Mouse (Mus musculus): Measurements from ENCODE around the gene Ilkap. TPM values are rescaled to one million over a fixed set of nuclear protein-coding genes. Genes with fewer than 3 reads are reported as not detected.

Gene Ilkap
- total and polyA plus RNA-seq, 3 experiments = 36.6 to 49.0 (median 47.3) TPM

- Histone ChIP-seq H3K4me3 (no peak overlapping the region), H3K36me3 (ENCODE audit: control insufficient read depth, insufficient read depth, low read length) (no peaks in the 10 kb centered on the region), H3K27me3 (ENCODE audit: control insufficient read depth, insufficient read depth, low read length) (no peaks in the 10 kb centered on the region), H3K4me1 (ENCODE audit: control insufficient read depth, insufficient read depth, low read length) (no peaks in the 10 kb centered on the region), H3K79me2 (replicated peaks; ENCODE audit: control insufficient read depth, insufficient read depth, low read length) (no peaks in the 10 kb centered on the region), H3K27ac (no peak overlapping the region), H3K9ac (ENCODE audit: low read depth, low read length) (no peak overlapping the region)
- intact Hi-C loops (cut with DNase I) = no loop called here
- TF ChIP-seq CTCF (IDR thresholded peaks at IDR 0.05) (no peak), POLR2A (IDR thresholded peaks at IDR 0.05; ENCODE audit: insufficient read depth, low read depth, low read length) (no peak), EP300 (IDR thresholded peaks at IDR 0.05; ENCODE audit: insufficient read depth, low read depth, low read length) (no peak)
- DNase-seq = peak in 1 of 2 experiments; percentile 41
- 53% methylated on average over 23 of the region's 23 CpGs for WGBS
Observed at GRCm38 (mm10) chr1:91405406-91406169, 7.0 kb upstream of the Ilkap start.

GRCm38 (mm10) chr1:91404976-91405375 is 6.4 kb upstream of the Ilkap start:
- no peaks in the 10 kb centered on the region for H3K36me3 ChIP-seq (ENCODE audit: control insufficient read depth, insufficient read depth, low read length)
- intact Hi-C loops (cut with DNase I) = no loop called here
- 4% methylated on average over 1 of the region's 1 CpGs for WGBS
- H3K27ac ChIP-seq = no peak overlapping the region
- H3K4me1 ChIP-seq (ENCODE audit: control insufficient read depth, insufficient read depth, low read length) = no peaks in the 10 kb centered on the region
- no peaks in the 10 kb centered on the region for H3K27me3 ChIP-seq (ENCODE audit: control insufficient read depth, insufficient read depth, low read length)
- DNase-seq = no peak
- TF ChIP-seq POLR2A (IDR thresholded peaks at IDR 0.05; ENCODE audit: insufficient read depth, low read depth, low read length) (no peak), EP300 (IDR thresholded peaks at IDR 0.05; ENCODE audit: insufficient read depth, low read depth, low read length) (no peak), CTCF (IDR thresholded peaks at IDR 0.05) (no peak)
- H3K79me2 ChIP-seq (replicated peaks; ENCODE audit: control insufficient read depth, insufficient read depth, low read length) = no peaks in the 10 kb centered on the region
- no peak overlapping the region for H3K4me3 ChIP-seq
- no peak overlapping the region for H3K9ac ChIP-seq (ENCODE audit: low read depth, low read length)

DNA sequence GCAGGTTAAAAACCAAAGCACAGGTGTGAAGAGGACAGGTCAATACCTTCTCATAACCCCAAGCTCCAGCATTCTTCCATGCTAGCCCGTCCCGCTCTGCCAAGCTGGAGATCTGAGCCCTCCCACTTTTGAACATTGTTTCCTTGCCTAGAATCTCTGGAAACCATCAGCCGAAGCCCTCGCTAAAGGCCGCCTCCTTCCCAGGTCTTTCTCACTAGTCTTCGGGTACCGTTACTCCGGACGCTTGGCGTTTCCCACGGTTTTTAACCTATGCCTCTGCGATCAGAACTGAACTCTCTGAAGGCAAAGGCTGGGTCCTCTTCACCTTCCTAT is 722 bp downstream of the Ilkap start:
- under 1% methylated on average over 12 of the region's 12 CpGs for WGBS
- Histone ChIP-seq H3K4me1 (ENCODE audit: control insufficient read depth, insufficient read depth, low read length) (peaks cover 4% of the 10 kb centered on the region), H3K36me3 (ENCODE audit: control insufficient read depth, insufficient read depth, low read length) (peaks cover 12% of the 10 kb centered on the region), H3K27me3 (ENCODE audit: control insufficient read depth, insufficient read depth, low read length) (no peaks in the 10 kb centered on the region), H3K79me2 (replicated peaks; ENCODE audit: control insufficient read depth, insufficient read depth, low read length) (peaks cover 2% of the 10 kb centered on the region), H3K27ac (peak overlapping the region; percentile 95), H3K9ac (ENCODE audit: low read depth, low read length) (peak overlapping the region; percentile 90), H3K4me3 (peak overlapping the region; percentile 80)
- TF ChIP-seq EP300 (IDR thresholded peaks at IDR 0.05; ENCODE audit: insufficient read depth, low read depth, low read length) = no peak
- no peak for TF ChIP-seq POLR2A (IDR thresholded peaks at IDR 0.05; ENCODE audit: insufficient read depth, low read depth, low read length)
- no peak for TF ChIP-seq CTCF (IDR thresholded peaks at IDR 0.05)
- DNase-seq = peak in 1 of 2 experiments; percentile 31
- intact Hi-C loops (cut with DNase I) = loop anchor here (2.0 kb wide), 1 partner anchor 15 kb away; no protein-coding TSS in a partner anchor

GRCm38 (mm10) chr1:91390369-91390768 is 8.2 kb downstream of the Ilkap start:
- H3K36me3 ChIP-seq (ENCODE audit: control insufficient read depth, insufficient read depth, low read length) = peaks cover 2% of the 10 kb centered on the region; the same call in 1 of the 2 replicates
- 96% methylated on average over 5 of the region's 5 CpGs for WGBS
- intact Hi-C loops (cut with DNase I) = no loop called here

DNA sequence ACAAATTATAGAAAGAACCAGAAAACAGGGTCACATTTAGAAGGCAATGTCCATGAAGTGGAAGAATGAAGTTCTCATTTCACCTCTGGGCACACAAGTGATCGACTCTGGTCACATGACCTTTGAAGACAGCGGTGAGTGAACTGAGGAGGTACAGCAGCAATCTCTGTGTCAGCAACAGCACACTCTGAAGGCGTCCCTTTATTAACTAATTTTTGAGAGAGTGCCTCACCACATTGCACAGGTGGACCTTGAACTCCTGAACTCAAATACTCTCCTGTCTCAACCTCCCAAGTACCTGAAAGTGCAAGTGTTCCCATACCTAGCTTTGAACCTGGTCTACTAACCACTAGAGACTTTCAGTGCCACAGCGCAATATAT is 17.5 kb downstream of the Ilkap start:
- Histone ChIP-seq H3K27ac (no peak overlapping the region), H3K4me3 (no peak overlapping the region), H3K4me1 (ENCODE audit: control insufficient read depth, insufficient read depth, low read length) (no peaks in the 10 kb centered on the region), H3K27me3 (ENCODE audit: control insufficient read depth, insufficient read depth, low read length) (no peaks in the 10 kb centered on the region), H3K36me3 (ENCODE audit: control insufficient read depth, insufficient read depth, low read length) (no peaks in the 10 kb centered on the region), H3K9ac (ENCODE audit: low read depth, low read length) (no peak overlapping the region), H3K79me2 (replicated peaks; ENCODE audit: control insufficient read depth, insufficient read depth, low read length) (no peaks in the 10 kb centered on the region; the same call in 1 of the 2 replicates)
- TF ChIP-seq EP300 (IDR thresholded peaks at IDR 0.05; ENCODE audit: insufficient read depth, low read depth, low read length) = no peak
- TF ChIP-seq POLR2A (IDR thresholded peaks at IDR 0.05; ENCODE audit: insufficient read depth, low read depth, low read length) = no peak
- TF ChIP-seq CTCF (IDR thresholded peaks at IDR 0.05) = no peak
- intact Hi-C loops (cut with DNase I) = loop anchor here (2.0 to 5.0 kb wide), 2 partner anchors 34 to 101 kb away; no protein-coding TSS in a partner anchor
- 91% methylated on average over 4 of the region's 4 CpGs for WGBS
- DNase-seq = no peak

More at GRCm38 (mm10) chr1:91390369-91390768, 8.2 kb downstream of the Ilkap start:
- TF ChIP-seq CTCF (IDR thresholded peaks at IDR 0.05) = no peak
- TF ChIP-seq POLR2A (IDR thresholded peaks at IDR 0.05; ENCODE audit: insufficient read depth, low read depth, low read length) = no peak
- no peak for TF ChIP-seq EP300 (IDR thresholded peaks at IDR 0.05; ENCODE audit: insufficient read depth, low read depth, low read length)
- Histone ChIP-seq H3K27me3 (ENCODE audit: control insufficient read depth, insufficient read depth, low read length) (no peaks in the 10 kb centered on the region), H3K27ac (no peak overlapping the region), H3K9ac (ENCODE audit: low read depth, low read length) (no peak overlapping the region), H3K4me1 (ENCODE audit: control insufficient read depth, insufficient read depth, low read length) (no peaks in the 10 kb centered on the region; the same call in 1 of the 2 replicates), H3K79me2 (replicated peaks; ENCODE audit: control insufficient read depth, insufficient read depth, low read length) (peaks cover 1% of the 10 kb centered on the region), H3K4me3 (no peak overlapping the region)
- DNase-seq = no peak

DNA sequence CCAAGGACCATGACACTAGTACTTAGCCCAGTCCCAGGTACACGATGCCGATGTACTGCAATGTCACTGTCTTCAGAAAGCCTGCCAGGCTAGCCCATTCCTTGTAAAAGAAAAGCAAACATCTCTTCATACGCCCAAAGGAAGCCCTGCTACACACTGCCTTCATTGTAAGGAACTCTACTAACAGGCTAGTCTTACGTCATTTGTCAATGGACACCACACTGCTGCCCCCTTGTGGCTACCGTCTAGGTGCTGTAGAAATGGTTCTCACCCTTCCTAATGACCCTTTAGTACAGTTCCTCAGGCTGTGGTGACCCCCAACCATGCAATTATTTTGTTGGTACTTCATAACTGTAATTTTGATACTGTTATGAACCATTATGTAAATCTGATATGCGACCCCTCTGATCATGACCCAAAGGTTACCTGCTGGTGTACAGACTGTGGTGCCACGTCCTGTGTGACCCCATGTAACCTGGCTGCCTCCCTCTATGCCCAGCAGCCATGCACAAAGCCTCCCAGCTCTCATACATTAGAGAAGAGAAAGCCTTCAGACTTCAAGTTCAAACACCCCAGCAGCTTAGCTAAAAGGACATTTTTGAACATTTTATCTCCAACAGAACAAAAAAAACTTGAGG is 18.0 kb downstream of the Ilkap start:
- H3K27me3 ChIP-seq (ENCODE audit: control insufficient read depth, insufficient read depth, low read length) = no peaks in the 10 kb centered on the region
- no peak for TF ChIP-seq POLR2A (IDR thresholded peaks at IDR 0.05; ENCODE audit: insufficient read depth, low read depth, low read length)
- peak; percentile 92 for TF ChIP-seq CTCF (IDR thresholded peaks at IDR 0.05)
- 58% methylated on average over 7 of the region's 7 CpGs for WGBS
- H3K36me3 ChIP-seq (ENCODE audit: control insufficient read depth, insufficient read depth, low read length) = no peaks in the 10 kb centered on the region
- peak; percentile 67 to 79 for DNase-seq
- intact Hi-C loops (cut with DNase I) = loop anchor here (2.0 to 5.0 kb wide), 2 partner anchors 34 to 102 kb away; no protein-coding TSS in a partner anchor
- no peaks in the 10 kb centered on the region; the same call in 1 of the 2 replicates for H3K79me2 ChIP-seq (replicated peaks; ENCODE audit: control insufficient read depth, insufficient read depth, low read length)
- H3K4me1 ChIP-seq (ENCODE audit: control insufficient read depth, insufficient read depth, low read length) = no peaks in the 10 kb centered on the region
- no peak overlapping the region for H3K4me3 ChIP-seq
- H3K27ac ChIP-seq = no peak overlapping the region
- no peak overlapping the region for H3K9ac ChIP-seq (ENCODE audit: low read depth, low read length)

Data from heart, adult 2 months (tissue).